Mouse (Mus musculus) stomach, embryonic 14.5 days (tissue): Measurements from ENCODE around the gene Frmpd1. TPM values are rescaled to one million over a fixed set of nuclear protein-coding genes. Genes with fewer than 3 reads are reported as not detected.

Experiments
- ATAC-seq: fragments of 200-750 bp; cut with Nextera tagmentation; 2 replicates; pipeline ENCODE4 v1.8.0; 2017; ENCODE audit warnings: low read depth, moderate TSS enrichment; ENCODE audit not compliant: insufficient number of reproducible peaks, insufficient read depth, low FRiP score
- H3K27ac ChIP-seq: fragments of 300-500 bp; sonication (generic); 2 replicates; pipeline ENCODE4 v1.5.1; 2014; ENCODE audit warnings: mild to moderate bottlenecking, low read length, moderate library complexity, mixed read lengths
- H3K27me3 ChIP-seq: fragments of 300-500 bp; sonication (generic); 2 replicates; pipeline ENCODE4 v1.6.1; 2014; ENCODE audit warnings: low read length, control low read depth, mixed read lengths; ENCODE audit not compliant: control insufficient read depth, insufficient read depth
- H3K36me3 ChIP-seq: fragments of 300-500 bp; sonication (generic); 2 replicates; pipeline ENCODE4 v1.6.1; 2014; ENCODE audit warnings: mild to moderate bottlenecking, control low read depth, low read length, moderate library complexity, mixed read lengths; ENCODE audit not compliant: control insufficient read depth, insufficient read depth
- H3K4me1 ChIP-seq: fragments of 300-500 bp; sonication (generic); 2 replicates; pipeline ENCODE4 v1.6.1; 2014; ENCODE audit warnings: low read length, control low read depth, mixed read lengths; ENCODE audit not compliant: control insufficient read depth, insufficient read depth
- H3K4me2 ChIP-seq: fragments of 300-500 bp; sonication (generic); replicated peaks from 2 replicates; pipeline ENCODE4 v1.6.1; 2014; ENCODE audit warnings: low read depth, low read length, control low read depth
- H3K4me3 ChIP-seq: fragments of 300-500 bp; sonication (generic); 2 replicates; pipeline ENCODE4 v1.5.1; 2014; ENCODE audit warnings: low read depth, low read length, control low read depth
- H3K9ac ChIP-seq: fragments of 300-500 bp; sonication (generic); replicated peaks from 2 replicates; pipeline ENCODE4 v1.6.1; 2014; ENCODE audit warnings: low read depth, mild to moderate bottlenecking, control low read depth, low read length, moderate library complexity, mixed read lengths
- H3K9me3 ChIP-seq: fragments of 300-500 bp; sonication (generic); 2 replicates; pipeline ENCODE4 v1.6.1; 2016; ENCODE audit warnings: low read depth, low read length, control low read depth; ENCODE audit not compliant: control insufficient read depth
- WGBS: fragments of 180-500 bp; shearing (Covaris S2); extraction: QIAGEN DNeasy Blood & Tissue Kit; methylation state at CpG from one replicate; pipeline ENCODE4 v1.1.7; 2014; 5-methylcytosine and 5-hydroxymethylcytosine counted together
- polyA plus RNA-seq: library from polyadenylated mRNA; unstranded; fragments of >200 nt; fragmentation: Nextera tagmentation; extraction: Ambion mirVana; gene quantifications from 2 replicates; pipeline ENCODE4 v1.2.1, GENCODE M21; 2014

The Frmpd1 gene
- polyA plus RNA-seq = 0.80 and 1.1 TPM in 2 replicates

GRCm38 (mm10) chr4:45184521-45185330, at the start of gene Frmpd1:
TSS of gene Frmpd1 (plus strand) at chr4:45184875.
- H3K4me3 ChIP-seq = peak within 1 kb of the TSS; percentile 67
- peak; percentile 83 for ATAC-seq
- peak within 1 kb of the TSS; percentile 40; the same call in 1 of the 2 replicates for H3K9ac ChIP-seq
- under 1% methylated on average over 71 of the region's 85 CpGs for WGBS
- peak within 1 kb of the TSS; percentile 100 for H3K4me2 ChIP-seq
- H3K4me1 ChIP-seq = 0 out of 2 replicates have a peak, but pooled peaks cover 3% of the 10 kb centered on the region
- 0 out of 2 replicates have a peak, but pooled peaks cover 5% of the 10 kb centered on the region for H3K27me3 ChIP-seq
- H3K9me3 ChIP-seq = no peaks in the 10 kb centered on the region
- no peaks in the 10 kb centered on the region for H3K36me3 ChIP-seq
- no peak within 1 kb of the TSS for H3K27ac ChIP-seq

- H3K4me2 ChIP-seq = no peak overlapping the region
- no peaks in the 10 kb centered on the region for H3K27me3 ChIP-seq
- H3K9ac ChIP-seq = no peak overlapping the region
- no peak overlapping the region for H3K4me3 ChIP-seq
- no peaks in the 10 kb centered on the region for H3K36me3 ChIP-seq
- WGBS = 52% methylated on average over 4 of the region's 4 CpGs
- no peak for ATAC-seq
- H3K9me3 ChIP-seq = no peaks in the 10 kb centered on the region
- no peaks in the 10 kb centered on the region for H3K4me1 ChIP-seq
- no peak overlapping the region for H3K27ac ChIP-seq
Measured at GRCm38 (mm10) chr4:45137636-45138035, 47.0 kb upstream of the Frmpd1 start.

- no peak overlapping the region for H3K4me3 ChIP-seq
- H3K9me3 ChIP-seq = no peaks in the 10 kb centered on the region
- WGBS = 50% methylated on average over 5 of the region's 5 CpGs
- no peak overlapping the region for H3K4me2 ChIP-seq
- H3K27ac ChIP-seq = no peak overlapping the region
- H3K9ac ChIP-seq = no peak overlapping the region
- ATAC-seq = no peak
- H3K27me3 ChIP-seq = no peaks in the 10 kb centered on the region
- no peaks in the 10 kb centered on the region for H3K36me3 ChIP-seq
- no peaks in the 10 kb centered on the region for H3K4me1 ChIP-seq
Measured at GRCm38 (mm10) chr4:45141835-45142234, 42.8 kb upstream of the Frmpd1 start.

GRCm38 (mm10) chr4:45142411-45142810, 42.3 kb upstream of the Frmpd1 start:
- Histone ChIP-seq H3K9ac (no peak overlapping the region), H3K4me2 (no peak overlapping the region), H3K4me3 (no peak overlapping the region), H3K4me1 (no peaks in the 10 kb centered on the region), H3K27ac (no peak overlapping the region), H3K9me3 (no peaks in the 10 kb centered on the region), H3K27me3 (no peaks in the 10 kb centered on the region), H3K36me3 (no peaks in the 10 kb centered on the region)
- no peak; the same call in 1 of the 2 replicates for ATAC-seq
- WGBS = 39% methylated on average over 11 of the region's 11 CpGs

GRCm38 (mm10) chr4:45143005-45143404, 41.7 kb upstream of the Frmpd1 start:
- Histone ChIP-seq H3K27ac (no peak overlapping the region), H3K9me3 (no peaks in the 10 kb centered on the region)
- ATAC-seq = no peak

GRCm38 (mm10) chr4:45156433-45156832, 28.2 kb upstream of the Frmpd1 start:
- Histone ChIP-seq H3K27me3 (no peaks in the 10 kb centered on the region), H3K9ac (no peak overlapping the region), H3K4me2 (no peak overlapping the region), H3K36me3 (no peaks in the 10 kb centered on the region), H3K4me3 (no peak overlapping the region), H3K9me3 (no peaks in the 10 kb centered on the region), H3K4me1 (no peaks in the 10 kb centered on the region), H3K27ac (no peak overlapping the region)
- 73% methylated on average over 3 of the region's 3 CpGs for WGBS
- ATAC-seq = no peak

More at GRCm38 (mm10) chr4:45143005-45143404, 41.7 kb upstream of the Frmpd1 start:
- no peak overlapping the region for H3K9ac ChIP-seq
- no peaks in the 10 kb centered on the region for H3K27me3 ChIP-seq
- H3K4me2 ChIP-seq = no peak overlapping the region
- H3K36me3 ChIP-seq = no peaks in the 10 kb centered on the region
- 43% methylated on average over 8 of the region's 8 CpGs for WGBS
- no peak overlapping the region for H3K4me3 ChIP-seq
- no peaks in the 10 kb centered on the region for H3K4me1 ChIP-seq

GRCm38 (mm10) chr4:45158608-45159007, 26.1 kb upstream of the Frmpd1 start:
- Histone ChIP-seq H3K9ac (no peak overlapping the region), H3K4me2 (no peak overlapping the region), H3K27ac (no peak overlapping the region), H3K36me3 (no peaks in the 10 kb centered on the region), H3K27me3 (no peaks in the 10 kb centered on the region), H3K4me1 (no peaks in the 10 kb centered on the region), H3K4me3 (no peak overlapping the region), H3K9me3 (no peaks in the 10 kb centered on the region)
- WGBS = 75% methylated on average over 9 of the region's 9 CpGs
- ATAC-seq = no peak

GRCm38 (mm10) chr4:45160773-45161172, 23.9 kb upstream of the Frmpd1 start:
- Histone ChIP-seq H3K4me3 (no peak overlapping the region), H3K36me3 (no peaks in the 10 kb centered on the region), H3K27ac (no peak overlapping the region), H3K9ac (no peak overlapping the region), H3K4me1 (no peaks in the 10 kb centered on the region), H3K9me3 (no peaks in the 10 kb centered on the region), H3K4me2 (no peak overlapping the region), H3K27me3 (no peaks in the 10 kb centered on the region)
- 63% methylated on average over 6 of the region's 6 CpGs for WGBS
- no peak for ATAC-seq
